Mouse (Mus musculus) G1E (cell line): ENCODE measurements around the gene Cdv3. TPM values are rescaled to one million over a fixed set of nuclear protein-coding genes. Genes with fewer than 3 reads are reported as not detected.

Source experiments
- ATAC-seq: 2 replicates; pipeline ENCODE4 v1.8.0; 2016; ENCODE audit warnings: mild to moderate bottlenecking; ENCODE audit not compliant: insufficient number of reproducible peaks, poor library complexity, low FRiP score, severe bottlenecking; ENCODE audit errors: extremely low read depth
- DNase-seq: peaks from one replicate; pipeline ENCODE4 v3.0.0; 2012; ENCODE audit warnings: low spot score
- H3K27me3 ChIP-seq: 2 replicates; pipeline ENCODE4 v1.6.1; 2012; ENCODE audit warnings: mild to moderate bottlenecking, low read length, inconsistent platforms; ENCODE audit not compliant: insufficient read depth
- H3K36me3 ChIP-seq: replicated peaks from 2 replicates; pipeline ENCODE3; 2012; ENCODE audit warnings: mild to moderate bottlenecking, inconsistent platforms
- H3K4me1 ChIP-seq: 2 replicates; pipeline ENCODE4 v1.6.1; 2012; ENCODE audit warnings: low read depth, low read length, inconsistent platforms, mixed read lengths; ENCODE audit not compliant: insufficient read depth
- H3K4me3 ChIP-seq: 2 replicates; pipeline ENCODE4 v1.5.1; 2012; ENCODE audit warnings: low read depth, mild to moderate bottlenecking, inconsistent platforms, low read length, moderate library complexity, mixed read lengths
- H3K9me3 ChIP-seq: replicated peaks from 2 replicates; pipeline ENCODE4 v1.6.1; 2012; ENCODE audit warnings: inconsistent platforms
- CTCF ChIP-seq: IDR thresholded peaks from 2 replicates; pipeline ENCODE4 v1.5.1; 2012; ENCODE audit warnings: low read depth, low read length, inconsistent platforms, mixed read lengths
- GATA1 ChIP-seq: IDR thresholded peaks from 2 replicates; pipeline ENCODE4 v1.6.1; 2012; ENCODE audit warnings: borderline replicate concordance, low read length, inconsistent platforms, mixed read lengths
- GATA2 ChIP-seq: IDR thresholded peaks from 2 replicates; pipeline ENCODE4 v1.6.1; 2012; ENCODE audit warnings: low read depth, low read length, inconsistent platforms, borderline replicate concordance
- POLR2AphosphoS5 ChIP-seq: IDR thresholded peaks from 2 replicates; pipeline ENCODE4 v1.6.1; 2012; ENCODE audit warnings: low read depth, low read length, inconsistent platforms; ENCODE audit not compliant: insufficient replicate concordance
- TAL1 ChIP-seq: conservative IDR thresholded peaks from 2 replicates; pipeline ENCODE4 v1.6.1; 2012; ENCODE audit warnings: low read depth, low read length, inconsistent platforms, mixed read lengths
- polyA plus RNA-seq: library from polyadenylated mRNA; stranded (reverse); fragments of >175 nt; gene quantifications from 2 replicates; pipeline ENCODE4 v1.2.3, GENCODE M21; 2012
- total RNA-seq, 2 experiments: library from RNA; stranded (forward) in 1 of 2; stranded (reverse) in 1 of 2; fragments of 200-1000 nt in 1 of 2; fragments of >200 nt in 1 of 2; fragmentation: Nextera tagmentation in 1 of 2; gene quantifications; 2 replicates each; pipeline ENCODE4 v1.2.3; 2014 to 2017

The Cdv3 gene
- total and polyA plus RNA-seq, 3 experiments, result 162 to 469 (median 181) TPM

- TF ChIP-seq GATA1, result no peak
- no peak for TF ChIP-seq GATA2
- TF ChIP-seq TAL1, result no peak
- TF ChIP-seq POLR2AphosphoS5, result no peak
- no peak for TF ChIP-seq CTCF
- Histone ChIP-seq H3K27me3 (peaks cover 3% of the 10 kb centered on the region; the same call in 1 of the 2 replicates), H3K9me3 (no peaks in the 10 kb centered on the region), H3K36me3 (peaks cover 5% of the 10 kb centered on the region), H3K4me1 (peaks cover 11% of the 10 kb centered on the region; the same call in 1 of the 2 replicates), H3K4me3 (no peak overlapping the region)
- no peak for DNase-seq
- no peak for ATAC-seq
Observed at GRCm38 (mm10) chr9:103376346-103377320, 11.0 kb upstream of the Cdv3 start.

GRCm38 (mm10) chr9:103372271-103373010 is 6.8 kb upstream of the Cdv3 start:
- ATAC-seq (no peak), DNase-seq (no peak)
- TF ChIP-seq TAL1 (no peak), POLR2AphosphoS5 (no peak), GATA2 (no peak), GATA1 (no peak), CTCF (no peak)

GRCm38 (mm10) chr9:103369951-103370350 is 4.3 kb upstream of the Cdv3 start:
- Histone ChIP-seq H3K4me3 (no peak overlapping the region), H3K9me3 (peaks cover 2% of the 10 kb centered on the region; the same call in 1 of the 2 replicates), H3K36me3 (peaks cover 32% of the 10 kb centered on the region), H3K27me3 (no peaks in the 10 kb centered on the region), H3K4me1 (peaks cover 26% of the 10 kb centered on the region)
- DNase-seq, result no peak
- TF ChIP-seq CTCF (no peak), POLR2AphosphoS5 (no peak), TAL1 (no peak), GATA2 (no peak), GATA1 (no peak)
- no peak for ATAC-seq

More at GRCm38 (mm10) chr9:103372271-103373010, 6.8 kb upstream of the Cdv3 start:
- Histone ChIP-seq H3K4me3 (no peak overlapping the region), H3K4me1 (peaks cover 11% of the 10 kb centered on the region; the same call in 1 of the 2 replicates), H3K36me3 (peaks cover 30% of the 10 kb centered on the region), H3K9me3 (no peaks in the 10 kb centered on the region), H3K27me3 (peaks cover 3% of the 10 kb centered on the region; the same call in 1 of the 2 replicates)

GRCm38 (mm10) chr9:103366356-103366755 is 716 bp upstream of the Cdv3 start:
- H3K4me1 ChIP-seq, result peaks cover 22% of the 10 kb centered on the region

GRCm38 (mm10) chr9:103364601-103365289 is 895 bp downstream of the Cdv3 start:
- TF ChIP-seq TAL1 (no peak), GATA1 (no peak), CTCF (no peak), GATA2 (no peak), POLR2AphosphoS5 (no peak)
- peaks cover 36% of the 10 kb centered on the region for H3K4me1 ChIP-seq
- H3K4me3 ChIP-seq, result peak overlapping the region; percentile 81
- H3K36me3 ChIP-seq, result peaks cover 47% of the 10 kb centered on the region
- H3K9me3 ChIP-seq, result peaks cover 2% of the 10 kb centered on the region; the same call in 1 of the 2 replicates
- no peaks in the 10 kb centered on the region for H3K27me3 ChIP-seq
- DNase-seq, result peak; percentile 48
- no peak for ATAC-seq

More at GRCm38 (mm10) chr9:103366356-103366755, 716 bp upstream of the Cdv3 start:
- H3K36me3 ChIP-seq, result peaks cover 41% of the 10 kb centered on the region
- no peak for ATAC-seq
- TF ChIP-seq GATA2 (no peak), CTCF (no peak), TAL1 (no peak), POLR2AphosphoS5 (no peak), GATA1 (no peak)
- H3K27me3 ChIP-seq, result no peaks in the 10 kb centered on the region
- H3K9me3 ChIP-seq, result peaks cover 2% of the 10 kb centered on the region; the same call in 1 of the 2 replicates
- DNase-seq, result no peak
- H3K4me3 ChIP-seq, result peak overlapping the region; percentile 81
